8 mouse cellular contexts compared by ENCODE assay signal in the genomic region with DNA sequence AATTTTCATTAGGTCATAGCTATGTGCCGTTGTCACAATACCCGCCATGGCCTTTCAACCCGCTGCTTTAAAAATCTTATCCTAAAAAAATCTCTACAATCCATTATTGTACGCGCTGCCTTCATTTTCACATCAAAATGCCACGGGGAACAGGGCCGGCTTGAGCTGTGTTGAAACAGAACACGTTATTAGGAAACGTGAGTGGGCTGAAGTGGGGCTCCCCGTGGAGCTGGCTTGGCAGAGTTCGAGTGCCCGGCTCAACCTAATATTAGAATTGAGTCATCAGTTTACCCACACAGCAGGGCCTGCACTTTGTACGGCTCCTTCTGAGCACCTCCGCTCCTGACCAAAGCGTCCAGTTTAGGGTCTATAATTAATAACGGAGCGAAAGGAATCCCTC.
DNase-seq lines count a peak whose midpoint lies in the region; ATAC-seq lines count a peak whose summit lies in the region.

No protein-coding gene starts in this region.

- H3K27me3 ChIP-seq in kidney, embryonic 16.5 days (ENCODE audit: insufficient read depth, low read length): no peaks in the 10 kb centered on the region
- no peaks in the 10 kb centered on the region for H3K27me3 ChIP-seq in embryonic facial prominence, embryonic 10.5 days (replicated peaks; ENCODE audit: low read depth, poor library complexity, severe bottlenecking)
- no peaks in the 10 kb centered on the region for H3K27me3 ChIP-seq in midbrain, embryonic 14.5 days (ENCODE audit: control insufficient read depth, insufficient read depth, low read length)

- H3K9ac ChIP-seq in kidney, embryonic 16.5 days (replicated peaks; ENCODE audit: low read length): peak overlapping the region; percentile 51; the same call in 1 of the 2 replicates
- 0 out of 2 replicates have a peak overlapping the region, but pooled peaks have one; percentile 26 for H3K9ac ChIP-seq in midbrain, embryonic 14.5 days (replicated peaks; ENCODE audit: low read length)

- no peaks in the 10 kb centered on the region for H3K36me3 ChIP-seq in kidney, embryonic 16.5 days (ENCODE audit: insufficient read depth, low read length)
- H3K36me3 ChIP-seq in embryonic facial prominence, embryonic 10.5 days (replicated peaks): no peaks in the 10 kb centered on the region
- no peaks in the 10 kb centered on the region for H3K36me3 ChIP-seq in midbrain, embryonic 14.5 days (ENCODE audit: control insufficient read depth, insufficient read depth, low read length)

- peak; percentile 71 for ATAC-seq in kidney, embryonic 16.5 days (ENCODE audit: low FRiP score, low TSS enrichment)
- ATAC-seq in midbrain, embryonic 14.5 days (ENCODE audit: low FRiP score, low TSS enrichment): peak; percentile 49; the same call in 1 of the 2 replicates
- ATAC-seq in inflammation-experienced regulatory T-cells, adult 6 months: no peak

- WGBS in kidney, embryonic 16.5 days: 14% methylated on average over 17 of the region's 17 CpGs
- 56% methylated on average over 17 of the region's 17 CpGs for WGBS in embryonic facial prominence, embryonic 10.5 days
- WGBS in midbrain, embryonic 14.5 days: 51% methylated on average over 17 of the region's 17 CpGs

- peak overlapping the region; percentile 68 for H3K27ac ChIP-seq in kidney, embryonic 16.5 days (ENCODE audit: low read length)
- no peak overlapping the region; the same call in 1 of the 2 replicates for H3K27ac ChIP-seq in embryonic facial prominence, embryonic 10.5 days (replicated peaks)
- 0 out of 2 replicates have a peak overlapping the region, but pooled peaks have one; percentile 41 for H3K27ac ChIP-seq in midbrain, embryonic 14.5 days (replicated peaks; ENCODE audit: low read depth, low read length)

- DNase-seq in kidney, postnatal 36 days: no peak
- peak; percentile 27 for DNase-seq in embryonic facial prominence, embryonic 10.5 days (ENCODE audit: low spot score)
- peak; percentile 14 for DNase-seq in gonadal fat pad, adult 2 months (ENCODE audit: low read depth)
- peak; percentile 45 for DNase-seq in midbrain, embryonic 14.5 days
- no peak for DNase-seq in urinary bladder, postnatal 14 days (ENCODE audit: low spot score)
- no peak for DNase-seq in urinary bladder, postnatal 25 days (ENCODE audit: low spot score)

- H3K4me2 ChIP-seq in kidney, embryonic 16.5 days (replicated peaks; ENCODE audit: low read depth, low read length): peak overlapping the region; percentile 56
- peak overlapping the region; percentile 40 for H3K4me2 ChIP-seq in midbrain, embryonic 14.5 days (ENCODE audit: low read length)

- no peaks in the 10 kb centered on the region for H3K9me3 ChIP-seq in kidney, embryonic 16.5 days (ENCODE audit: low read length)
- no peaks in the 10 kb centered on the region for H3K9me3 ChIP-seq in embryonic facial prominence, embryonic 10.5 days
- H3K9me3 ChIP-seq in midbrain, embryonic 14.5 days (ENCODE audit: control insufficient read depth, low read length): no peaks in the 10 kb centered on the region

- peaks cover 16% of the 10 kb centered on the region for H3K4me1 ChIP-seq in kidney, embryonic 16.5 days (ENCODE audit: insufficient read depth, low read length)
- H3K4me1 ChIP-seq in embryonic facial prominence, embryonic 10.5 days: peaks cover 29% of the 10 kb centered on the region
- H3K4me1 ChIP-seq in midbrain, embryonic 14.5 days (ENCODE audit: control insufficient read depth, insufficient read depth, low read length): no peaks in the 10 kb centered on the region

- peak overlapping the region; percentile 36 for H3K4me3 ChIP-seq in kidney, embryonic 16.5 days (ENCODE audit: low read length)
- H3K4me3 ChIP-seq in embryonic facial prominence, embryonic 10.5 days: no peak overlapping the region
- no peak overlapping the region; the same call in 1 of the 2 replicates for H3K4me3 ChIP-seq in midbrain, embryonic 14.5 days (replicated peaks; ENCODE audit: low read depth, low read length)

Comparison
In these comparisons a context has a peak if more than half of its experiments do, and no peak if none do; other contexts are left out.
1. DNase-seq: peak in embryonic facial prominence, embryonic 10.5 days (single experiment), gonadal fat pad, adult 2 months (single experiment) and midbrain, embryonic 14.5 days (single experiment); none in kidney, postnatal 36 days (0 of 2), urinary bladder, postnatal 14 days (single experiment) and urinary bladder, postnatal 25 days (single experiment).